Mouse (Mus musculus) G1E (cell line): ENCODE results near the gene Pop7. TPM values are rescaled to one million over a fixed set of nuclear protein-coding genes. Genes with fewer than 3 reads are reported as not detected.
A peak's percentile ranks its signal among the peaks of the same experiment; 100 is the strongest.

Source experiments
- ATAC-seq: 2 replicates; pipeline ENCODE4 v1.8.0; 2016; ENCODE audit warnings: mild to moderate bottlenecking; ENCODE audit not compliant: insufficient number of reproducible peaks, poor library complexity, low FRiP score, severe bottlenecking; ENCODE audit errors: extremely low read depth
- DNase-seq: peaks from one replicate; pipeline ENCODE4 v3.0.0; 2012; ENCODE audit warnings: low spot score
- H3K27me3 ChIP-seq: 2 replicates; pipeline ENCODE4 v1.6.1; 2012; ENCODE audit warnings: mild to moderate bottlenecking, low read length, inconsistent platforms; ENCODE audit not compliant: insufficient read depth
- H3K36me3 ChIP-seq: replicated peaks from 2 replicates; pipeline ENCODE3; 2012; ENCODE audit warnings: mild to moderate bottlenecking, inconsistent platforms
- H3K4me1 ChIP-seq: 2 replicates; pipeline ENCODE4 v1.6.1; 2012; ENCODE audit warnings: low read depth, low read length, inconsistent platforms, mixed read lengths; ENCODE audit not compliant: insufficient read depth
- H3K4me3 ChIP-seq: 2 replicates; pipeline ENCODE4 v1.5.1; 2012; ENCODE audit warnings: low read depth, mild to moderate bottlenecking, inconsistent platforms, low read length, moderate library complexity, mixed read lengths
- H3K9me3 ChIP-seq: replicated peaks from 2 replicates; pipeline ENCODE4 v1.6.1; 2012; ENCODE audit warnings: inconsistent platforms
- CTCF ChIP-seq: IDR thresholded peaks from 2 replicates; pipeline ENCODE4 v1.5.1; 2012; ENCODE audit warnings: low read depth, low read length, inconsistent platforms, mixed read lengths
- GATA1 ChIP-seq: IDR thresholded peaks from 2 replicates; pipeline ENCODE4 v1.6.1; 2012; ENCODE audit warnings: borderline replicate concordance, low read length, inconsistent platforms, mixed read lengths
- GATA2 ChIP-seq: IDR thresholded peaks from 2 replicates; pipeline ENCODE4 v1.6.1; 2012; ENCODE audit warnings: low read depth, low read length, inconsistent platforms, borderline replicate concordance
- POLR2AphosphoS5 ChIP-seq: IDR thresholded peaks from 2 replicates; pipeline ENCODE4 v1.6.1; 2012; ENCODE audit warnings: low read depth, low read length, inconsistent platforms; ENCODE audit not compliant: insufficient replicate concordance
- TAL1 ChIP-seq: conservative IDR thresholded peaks from 2 replicates; pipeline ENCODE4 v1.6.1; 2012; ENCODE audit warnings: low read depth, low read length, inconsistent platforms, mixed read lengths
- polyA plus RNA-seq: library from polyadenylated mRNA; stranded (reverse); fragments of >175 nt; gene quantifications from 2 replicates; pipeline ENCODE4 v1.2.3, GENCODE M21; 2012
- total RNA-seq, 2 experiments: library from RNA; stranded (forward) in 1 of 2; stranded (reverse) in 1 of 2; fragments of 200-1000 nt in 1 of 2; fragments of >200 nt in 1 of 2; fragmentation: Nextera tagmentation in 1 of 2; gene quantifications; 2 replicates each; pipeline ENCODE4 v1.2.3; 2014 to 2017

Gene Pop7
- total and polyA plus RNA-seq, 3 experiments, result 9.0 to 55.7 (median 29.3) TPM

GRCm38 (mm10) chr5:137518436-137518835 is 16.1 kb upstream of the Pop7 start, which contains the start of gene Gigyf1:
Gene Gigyf1 (plus strand): TSS chr5:137518548.
- peaks cover 88% of the 10 kb centered on the region for H3K4me1 ChIP-seq
- no peak within 1 kb of the TSS for H3K4me3 ChIP-seq
- no peaks in the 10 kb centered on the region for H3K27me3 ChIP-seq
- DNase-seq (no peak), ATAC-seq (no peak)
- H3K9me3 ChIP-seq, result no peaks in the 10 kb centered on the region
- no peak for TF ChIP-seq GATA1
- no peak for TF ChIP-seq GATA2
- TF ChIP-seq POLR2AphosphoS5, result no peak
- peak; percentile 46; the same call in 1 of the 2 replicates for TF ChIP-seq CTCF
- no peak for TF ChIP-seq TAL1
- H3K36me3 ChIP-seq, result peaks cover 100% of the 10 kb centered on the region

GRCm38 (mm10) chr5:137514811-137515210 is 12.5 kb upstream of the Pop7 start:
- H3K9me3 ChIP-seq, result no peaks in the 10 kb centered on the region
- H3K36me3 ChIP-seq, result peaks cover 84% of the 10 kb centered on the region
- no peak for DNase-seq
- ATAC-seq, result no peak
- H3K4me1 ChIP-seq, result peaks cover 81% of the 10 kb centered on the region
- no peak overlapping the region for H3K4me3 ChIP-seq
- H3K27me3 ChIP-seq, result no peaks in the 10 kb centered on the region
- no peak for TF ChIP-seq TAL1
- no peak for TF ChIP-seq CTCF
- TF ChIP-seq GATA2, result no peak
- TF ChIP-seq POLR2AphosphoS5, result no peak
- no peak for TF ChIP-seq GATA1

- Histone ChIP-seq H3K27me3 (no peaks in the 10 kb centered on the region), H3K9me3 (no peaks in the 10 kb centered on the region), H3K4me1 (peaks cover 84% of the 10 kb centered on the region), H3K4me3 (peak overlapping the region; percentile 5; the same call in 1 of the 2 replicates), H3K36me3 (peaks cover 77% of the 10 kb centered on the region)
- DNase-seq (no peak), ATAC-seq (no peak)
- TF ChIP-seq POLR2AphosphoS5 (no peak), GATA1 (no peak), GATA2 (no peak), CTCF (no peak), TAL1 (no peak)
Observed at GRCm38 (mm10) chr5:137513951-137514721, 11.8 kb upstream of the Pop7 start.

GRCm38 (mm10) chr5:137512847-137513794 is 10.8 kb upstream of the Pop7 start:
- TF ChIP-seq TAL1 (no peak), CTCF (peak; percentile 42; the same call in 1 of the 2 replicates)
- no peak for DNase-seq
- Histone ChIP-seq H3K27me3 (no peaks in the 10 kb centered on the region), H3K36me3 (peaks cover 67% of the 10 kb centered on the region), H3K4me3 (no peak overlapping the region), H3K9me3 (no peaks in the 10 kb centered on the region), H3K4me1 (peaks cover 76% of the 10 kb centered on the region)
- ATAC-seq, result no peak

- no peak for ATAC-seq
- no peak for TF ChIP-seq TAL1
- TF ChIP-seq CTCF, result no peak
- no peak for TF ChIP-seq GATA2
- TF ChIP-seq GATA1, result no peak
- no peak for TF ChIP-seq POLR2AphosphoS5
- Histone ChIP-seq H3K4me1 (peaks cover 66% of the 10 kb centered on the region), H3K9me3 (no peaks in the 10 kb centered on the region), H3K27me3 (no peaks in the 10 kb centered on the region), H3K36me3 (peaks cover 53% of the 10 kb centered on the region), H3K4me3 (peak overlapping the region; percentile 85; the same call in 1 of the 2 replicates)
- DNase-seq, result no peak
Observed at GRCm38 (mm10) chr5:137511706-137512105, 9.4 kb upstream of the Pop7 start.
